32 mouse cellular contexts compared by ENCODE assay signal in genomic region chr2:157037303-157037702, GRCm38 (mm10). TPM values are rescaled to one million over a fixed set of nuclear protein-coding genes. Genes with fewer than 3 reads are reported as not detected.
DNase-seq lines count a peak whose midpoint lies in the region; ATAC-seq and TF ChIP-seq lines count a peak whose summit lies in the region.
"Had no signal": no experiment of that assay in that cellular context is flagged by ENCODE, and none has a peak within 500 bp of the region (broad histone marks: within the 10 kb centered on the region; RNA-seq: fewer than 3 reads in every experiment).

No protein-coding gene starts in this region.

- no peaks in the 10 kb centered on the region for H3K9me3 ChIP-seq in hindbrain, embryonic 13.5 days
- H3K9me3 ChIP-seq in hindbrain, embryonic 11.5 days (ENCODE audit: control insufficient read depth, low read length), result no peaks in the 10 kb centered on the region
- H3K9me3 ChIP-seq in midbrain, embryonic 14.5 days (ENCODE audit: control insufficient read depth, low read length), result no peaks in the 10 kb centered on the region
- no peaks in the 10 kb centered on the region for H3K9me3 ChIP-seq in midbrain, embryonic 11.5 days (ENCODE audit: control insufficient read depth, low read length)
- H3K9me3 ChIP-seq: limb, embryonic 12.5 days; liver, embryonic 15.5 days; lung, embryonic 15.5 days; megakaryocyte, embryonic 14.5 days; neural tube, embryonic 12.5 days had no signal

- H3K4me3 ChIP-seq in cerebellum, adult 2 months (replicated peaks; ENCODE audit: insufficient read depth, low read depth, low read length), result no peak overlapping the region
- no peak overlapping the region for H3K4me3 ChIP-seq in hindbrain, embryonic 13.5 days
- H3K4me3 ChIP-seq in hindbrain, embryonic 11.5 days (ENCODE audit: low read depth, low read length), result no peak overlapping the region
- H3K4me3 ChIP-seq in midbrain, embryonic 14.5 days (replicated peaks; ENCODE audit: low read depth, low read length), result no peak overlapping the region
- no peak overlapping the region for H3K4me3 ChIP-seq in midbrain, embryonic 11.5 days (ENCODE audit: low read depth, low read length)
- H3K4me3 ChIP-seq: erythroblast, embryonic 14.5 days; limb, embryonic 12.5 days; liver, embryonic 15.5 days; lung, embryonic 15.5 days; megakaryocyte, embryonic 14.5 days; myocyte; neural tube, embryonic 12.5 days had no signal

- no peaks in the 10 kb centered on the region for H3K27me3 ChIP-seq in cerebellum, adult 2 months (ENCODE audit: control insufficient read depth, insufficient read depth, low read length)
- no peaks in the 10 kb centered on the region for H3K27me3 ChIP-seq in hindbrain, embryonic 13.5 days
- no peaks in the 10 kb centered on the region for H3K27me3 ChIP-seq in hindbrain, embryonic 11.5 days (ENCODE audit: control insufficient read depth, insufficient read depth, low read length)
- no peaks in the 10 kb centered on the region for H3K27me3 ChIP-seq in midbrain, embryonic 14.5 days (ENCODE audit: control insufficient read depth, insufficient read depth, low read length)
- no peaks in the 10 kb centered on the region for H3K27me3 ChIP-seq in midbrain, embryonic 11.5 days (ENCODE audit: control insufficient read depth, insufficient read depth, low read length)
- H3K27me3 ChIP-seq: limb, embryonic 12.5 days; liver, embryonic 15.5 days; lung, embryonic 15.5 days; neural tube, embryonic 12.5 days had no signal

- H3K9ac ChIP-seq in hindbrain, embryonic 13.5 days, result 0 out of 2 replicates have a peak overlapping the region, but pooled peaks have one; percentile 13
- no peak overlapping the region for H3K9ac ChIP-seq in hindbrain, embryonic 11.5 days (ENCODE audit: low read depth, low read length)
- no peak overlapping the region for H3K9ac ChIP-seq in midbrain, embryonic 14.5 days (replicated peaks; ENCODE audit: low read length)
- no peak overlapping the region for H3K9ac ChIP-seq in midbrain, embryonic 11.5 days (ENCODE audit: low read length)
- H3K9ac ChIP-seq: hindbrain, embryonic 14.5 days; limb, embryonic 12.5 days; liver, embryonic 15.5 days; lung, embryonic 15.5 days; neural tube, embryonic 12.5 days had no signal

- H3K27ac ChIP-seq in cerebellum, adult 2 months (ENCODE audit: insufficient read depth, low read length), result peak overlapping the region; percentile 66
- H3K27ac ChIP-seq in hindbrain, embryonic 13.5 days, result peak overlapping the region; percentile 9; the same call in 1 of the 2 replicates
- no peak overlapping the region for H3K27ac ChIP-seq in hindbrain, embryonic 11.5 days (ENCODE audit: low read depth, low read length)
- 0 out of 2 replicates have a peak overlapping the region, but pooled peaks have one; percentile 20 for H3K27ac ChIP-seq in midbrain, embryonic 14.5 days (replicated peaks; ENCODE audit: low read depth, low read length)
- H3K27ac ChIP-seq in midbrain, embryonic 11.5 days (ENCODE audit: low read depth, low read length), result no peak overlapping the region
- H3K27ac ChIP-seq: hindbrain, embryonic 14.5 days; limb, embryonic 12.5 days; liver, embryonic 15.5 days; lung, embryonic 15.5 days; neural tube, embryonic 12.5 days had no signal

- DNase-seq in cerebellum, adult 2 months, result peak in 1 of 2 experiments; percentile 38
- DNase-seq in cerebellum, postnatal 14 days, result no peak
- DNase-seq in hindbrain, embryonic 11.5 days (ENCODE audit: low spot score), result no peak
- no peak for DNase-seq in midbrain, embryonic 14.5 days
- no peak for DNase-seq in midbrain, embryonic 11.5 days (ENCODE audit: low spot score, missing footprints)
- no peak for DNase-seq in right cerebral cortex, adult 2 months (ENCODE audit: low spot score in 2 of 2)
- DNase-seq: cerebellum, adult 8-10 months; gastrocnemius, postnatal 25 days; heart, adult 18-20 months; heart, postnatal 36 days; kidney, adult 9 months; kidney, postnatal 10 days; thymus, adult 2 months; thymus, postnatal 36 days had no signal

- 48% methylated on average over 9 of the region's 9 CpGs for WGBS in cerebellum, adult 2 months
- 78% methylated on average over 9 of the region's 9 CpGs for WGBS in hindbrain, embryonic 13.5 days
- 87% methylated on average over 9 of the region's 9 CpGs for WGBS in hindbrain, embryonic 11.5 days
- 83% methylated on average over 9 of the region's 9 CpGs for WGBS in midbrain, embryonic 14.5 days
- WGBS in midbrain, embryonic 11.5 days, result 87% methylated on average over 9 of the region's 9 CpGs

- ATAC-seq in hindbrain, embryonic 13.5 days (ENCODE audit: low FRiP score), result no peak
- no peak for ATAC-seq in hindbrain, embryonic 11.5 days (ENCODE audit: low FRiP score)
- no peak for ATAC-seq in midbrain, embryonic 14.5 days (ENCODE audit: low FRiP score, low TSS enrichment)
- no peak for ATAC-seq in midbrain, embryonic 11.5 days (ENCODE audit: low FRiP score)
- ATAC-seq: CD4-positive, CD25-positive, alpha-beta regulatory T cell, adult 4 months; forebrain, embryonic 14.5 days; intestine, postnatal 0 days had no signal

- H3K4me2 ChIP-seq in hindbrain, embryonic 13.5 days, result no peak overlapping the region
- no peak overlapping the region for H3K4me2 ChIP-seq in hindbrain, embryonic 11.5 days (replicated peaks; ENCODE audit: low read depth, low read length)
- no peak overlapping the region for H3K4me2 ChIP-seq in midbrain, embryonic 14.5 days (ENCODE audit: low read length)
- no peak overlapping the region for H3K4me2 ChIP-seq in midbrain, embryonic 11.5 days
- H3K4me2 ChIP-seq: heart, embryonic 11.5 days; hindbrain, embryonic 14.5 days; limb, embryonic 12.5 days; liver, embryonic 15.5 days; lung, embryonic 15.5 days; neural tube, embryonic 12.5 days had no signal

- peaks cover 90% of the 10 kb centered on the region for H3K36me3 ChIP-seq in hindbrain, embryonic 13.5 days
- peaks cover 10% of the 10 kb centered on the region; the same call in 1 of the 2 replicates for H3K36me3 ChIP-seq in hindbrain, embryonic 11.5 days (ENCODE audit: control insufficient read depth, insufficient read depth, low read length)
- peaks cover 86% of the 10 kb centered on the region for H3K36me3 ChIP-seq in midbrain, embryonic 14.5 days (ENCODE audit: control insufficient read depth, insufficient read depth, low read length)
- H3K36me3 ChIP-seq in midbrain, embryonic 11.5 days (ENCODE audit: control insufficient read depth, insufficient read depth, low read length), result peaks cover 26% of the 10 kb centered on the region

- no peak for TF ChIP-seq POLR2A in cerebellum, adult 2 months (IDR thresholded peaks at IDR 0.05; ENCODE audit: borderline replicate concordance, insufficient read depth, low read length)

- peaks cover 61% of the 10 kb centered on the region for H3K4me1 ChIP-seq in cerebellum, adult 2 months (ENCODE audit: control insufficient read depth, insufficient read depth, low read length)
- H3K4me1 ChIP-seq in hindbrain, embryonic 13.5 days (replicated peaks), result peaks cover 13% of the 10 kb centered on the region
- H3K4me1 ChIP-seq in hindbrain, embryonic 11.5 days (replicated peaks; ENCODE audit: control insufficient read depth, insufficient read depth, low read length), result no peaks in the 10 kb centered on the region
- no peaks in the 10 kb centered on the region for H3K4me1 ChIP-seq in midbrain, embryonic 14.5 days (ENCODE audit: control insufficient read depth, insufficient read depth, low read length)
- H3K4me1 ChIP-seq in midbrain, embryonic 11.5 days (ENCODE audit: control insufficient read depth, insufficient read depth, low read length), result no peaks in the 10 kb centered on the region
- H3K4me1 ChIP-seq: limb, embryonic 12.5 days; liver, embryonic 15.5 days; neural tube, embryonic 12.5 days had no signal

- TF ChIP-seq CTCF in cerebellum, adult 2 months (IDR thresholded peaks at IDR 0.05; ENCODE audit: borderline replicate concordance, insufficient read depth, low read depth, low read length), result no peak

RNA-seq across cellular contexts. Expression of gene Dsn1, which starts 30.3 kb away (rescaled TPM):
- 4.6 and 4.8 TPM in 2 replicates for polyA plus RNA-seq in cerebellum, adult 2 months (2012; rRNA removed)
- 12.3 and 13.2 TPM in 2 replicates for polyA plus RNA-seq in hindbrain, embryonic 13.5 days (2015; fragmentation: Nextera tagmentation; extraction: Ambion mirVana)
- 42.1 and 44.7 TPM in 2 replicates for polyA plus RNA-seq in hindbrain, embryonic 11.5 days (2014; fragmentation: Nextera tagmentation; extraction: Ambion mirVana)
- polyA plus RNA-seq in midbrain, embryonic 14.5 days (2014; fragmentation: Nextera tagmentation; extraction: Ambion mirVana), result 7.6 and 13.7 TPM in 2 replicates
- 51.4 and 56.9 TPM in 2 replicates for polyA plus RNA-seq in midbrain, embryonic 11.5 days (2014; fragmentation: Nextera tagmentation; extraction: Ambion mirVana)

RNA-seq across cellular contexts. Expression of gene Soga1, which starts 41.8 kb away (rescaled TPM):
- 38.3 and 50.1 TPM in 2 replicates for polyA plus RNA-seq in cerebellum, adult 2 months (2012; rRNA removed)
- polyA plus RNA-seq in hindbrain, embryonic 13.5 days (2015; fragmentation: Nextera tagmentation; extraction: Ambion mirVana), result 6.2 and 6.4 TPM in 2 replicates
- 7.2 and 9.8 TPM in 2 replicates for polyA plus RNA-seq in hindbrain, embryonic 11.5 days (2014; fragmentation: Nextera tagmentation; extraction: Ambion mirVana)
- polyA plus RNA-seq in midbrain, embryonic 14.5 days (2014; fragmentation: Nextera tagmentation; extraction: Ambion mirVana), result 12.0 and 13.1 TPM in 2 replicates
- 5.2 and 6.0 TPM in 2 replicates for polyA plus RNA-seq in midbrain, embryonic 11.5 days (2014; fragmentation: Nextera tagmentation; extraction: Ambion mirVana)

RNA-seq across cellular contexts. Expression of gene Ndrg3, which starts 45.4 kb away (rescaled TPM):
- 782 and 861 TPM in 2 replicates for polyA plus RNA-seq in cerebellum, adult 2 months (2012; rRNA removed)
- 90.3 and 95.0 TPM in 2 replicates for polyA plus RNA-seq in hindbrain, embryonic 13.5 days (2015; fragmentation: Nextera tagmentation; extraction: Ambion mirVana)
- polyA plus RNA-seq in hindbrain, embryonic 11.5 days (2014; fragmentation: Nextera tagmentation; extraction: Ambion mirVana), result 48.2 and 50.2 TPM in 2 replicates
- polyA plus RNA-seq in midbrain, embryonic 14.5 days (2014; fragmentation: Nextera tagmentation; extraction: Ambion mirVana), result 99.3 and 105 TPM in 2 replicates
- 48.1 and 48.2 TPM in 2 replicates for polyA plus RNA-seq in midbrain, embryonic 11.5 days (2014; fragmentation: Nextera tagmentation; extraction: Ambion mirVana)

RNA-seq across cellular contexts. Expression of gene Tldc2, which starts 49.6 kb away (rescaled TPM):
- 6.0 and 7.1 TPM in 2 replicates for polyA plus RNA-seq in cerebellum, adult 2 months (2012; rRNA removed)
- not detected in 2 replicates for polyA plus RNA-seq in hindbrain, embryonic 13.5 days (2015; fragmentation: Nextera tagmentation; extraction: Ambion mirVana)
- polyA plus RNA-seq in hindbrain, embryonic 11.5 days (2014; fragmentation: Nextera tagmentation; extraction: Ambion mirVana), result not detected in 2 replicates
- polyA plus RNA-seq in midbrain, embryonic 14.5 days (2014; fragmentation: Nextera tagmentation; extraction: Ambion mirVana), result not detected in 2 replicates
- polyA plus RNA-seq in midbrain, embryonic 11.5 days (2014; fragmentation: Nextera tagmentation; extraction: Ambion mirVana), result not detected in 2 replicates
- polyA plus RNA-seq: CD4-positive, CD25-positive, alpha-beta regulatory T cell, adult 4 months; cortical plate, adult 2 months; embryonic facial prominence, embryonic 14.5 days; erythroblast, embryonic 14.5 days; forebrain, embryonic 14.5 days; heart, embryonic 16.5 days; hindbrain, embryonic 14.5 days; intestine, postnatal 0 days; limb, embryonic 12.5 days; liver, adult 2 months; liver, embryonic 15.5 days; lung, embryonic 15.5 days; midbrain, postnatal 0 days; myocyte; neural tube, embryonic 12.5 days; thymus, adult 2 months had no signal

Comparison
In these comparisons a context has a peak if more than half of its experiments do, and no peak if none do; other contexts are left out.
1. H3K27ac ChIP-seq: peak in cerebellum, adult 2 months (single experiment), hindbrain, embryonic 13.5 days (single experiment) and midbrain, embryonic 14.5 days (single experiment); none in hindbrain, embryonic 11.5 days (single experiment) and midbrain, embryonic 11.5 days (single experiment).